Mouse (Mus musculus) gastrocnemius, postnatal 25 days (tissue): ENCODE measurements at regions not wholly inside any gene's neighbourhood (a gene's known extent, or its start where the extent isn't known, plus 50 kb on each side); places are given as distances from the start of the nearest gene placed in this dataset.

Experiments used
- DNase-seq: peaks from one replicate; pipeline ENCODE4 v3.0.0; 2022

GRCm38 (mm10) chr9:30021981-30022380 lies 59.0 kb upstream of the Ntm start:
- DNase-seq: no peak

- DNase-seq: no peak
Observed at GRCm38 (mm10) chr9:30025275-30025674, 62.3 kb upstream of the Ntm start.

GRCm38 (mm10) chr9:30026939-30027338 lies 64.0 kb upstream of the Ntm start:
- DNase-seq: no peak

GRCm38 (mm10) chr9:30040396-30040795 lies 77.5 kb upstream of the Ntm start:
- no peak for DNase-seq

DNA sequence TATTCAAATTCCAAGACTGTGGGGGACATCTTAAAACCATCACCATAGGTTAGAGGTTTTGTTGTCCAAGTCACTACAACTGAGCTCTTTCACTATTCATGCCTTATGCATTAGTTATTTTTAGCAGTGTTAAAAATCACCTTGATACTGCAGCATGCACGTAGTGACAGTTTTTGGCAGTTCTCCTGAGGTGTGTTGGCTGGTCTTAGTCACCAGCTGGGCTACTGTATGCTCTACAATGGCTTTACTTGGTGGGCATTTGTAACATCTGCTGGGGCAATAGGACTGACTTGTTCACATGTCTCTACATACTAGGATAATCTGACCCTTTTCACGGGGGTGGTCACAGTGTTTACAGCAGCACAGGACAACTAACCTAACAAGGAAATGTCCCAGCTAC lies 101.6 kb upstream of the Ntm start:
- DNase-seq: no peak

- no peak for DNase-seq
Observed at GRCm38 (mm10) chr9:30067980-30068379, 105.0 kb upstream of the Ntm start.

DNA sequence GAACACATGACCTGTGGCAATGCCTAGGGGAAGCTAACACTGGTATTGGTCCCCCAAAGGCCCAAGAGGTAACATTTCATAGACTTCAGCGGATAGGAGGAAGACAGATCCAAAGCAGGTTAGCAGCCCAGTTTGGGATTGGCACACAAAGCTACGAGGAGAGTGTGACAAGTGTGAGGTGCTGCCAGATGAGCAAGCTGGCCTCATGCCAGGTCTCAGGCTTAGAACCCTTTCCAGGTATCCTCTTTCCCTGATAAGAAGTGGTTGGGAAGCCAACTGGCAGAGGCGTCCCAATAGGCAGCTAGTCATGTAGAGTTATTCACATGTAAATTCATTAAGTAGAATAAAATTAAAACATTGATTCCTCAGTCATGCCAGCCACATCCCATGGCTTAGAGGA lies 112.3 kb upstream of the Ntm start:
- no peak for DNase-seq

GRCm38 (mm10) chr9:30076006-30076405 lies 113.1 kb upstream of the Ntm start:
- no peak for DNase-seq

DNA sequence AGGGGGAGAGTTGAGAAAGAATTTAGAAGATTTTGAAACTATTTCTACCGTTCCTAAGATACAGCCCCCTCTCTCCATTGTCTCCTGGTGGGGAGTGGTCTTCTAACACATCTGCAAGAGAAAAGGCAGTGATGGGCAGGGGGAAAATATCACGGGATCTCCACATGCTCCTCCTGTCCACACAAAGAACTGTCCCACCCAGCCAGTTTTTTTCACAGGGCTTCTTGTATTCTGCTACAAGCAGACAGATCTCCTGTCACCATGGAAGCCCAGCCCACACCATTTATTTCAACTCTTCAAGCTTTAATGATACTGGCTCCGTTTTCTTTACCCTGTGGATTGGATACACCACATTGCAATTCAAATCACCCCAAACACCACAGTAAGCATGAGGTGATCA lies 113.5 kb upstream of the Ntm start:
- DNase-seq: no peak

DNA sequence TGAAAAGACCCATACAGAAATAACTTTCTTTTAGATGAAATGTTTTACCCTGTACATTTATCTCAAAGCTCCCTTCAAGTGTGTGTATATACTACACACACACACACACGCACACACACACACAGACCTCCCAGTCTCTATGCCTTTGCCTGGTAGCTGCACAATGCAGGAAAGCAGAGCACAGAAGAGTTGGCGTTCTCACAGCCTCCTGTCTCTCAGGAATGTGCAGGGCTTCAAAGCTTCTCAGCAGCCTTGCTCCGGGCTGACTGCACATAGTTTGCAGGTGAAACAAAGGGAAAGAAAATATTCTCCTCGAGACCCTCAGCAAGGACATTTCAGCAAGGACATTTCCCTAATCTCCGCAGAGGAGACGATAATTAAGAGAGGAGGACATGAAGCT lies 139.0 kb upstream of the Ntm start:
- DNase-seq: no peak

- DNase-seq: no peak
Observed at GRCm38 (mm10) chr9:30122371-30122770, 159.4 kb upstream of the Ntm start.

- DNase-seq: no peak
Observed at GRCm38 (mm10) chr9:30129151-30129550, 166.2 kb upstream of the Ntm start.

GRCm38 (mm10) chr9:30131626-30132025 lies 168.7 kb upstream of the Ntm start:
- no peak for DNase-seq

DNA sequence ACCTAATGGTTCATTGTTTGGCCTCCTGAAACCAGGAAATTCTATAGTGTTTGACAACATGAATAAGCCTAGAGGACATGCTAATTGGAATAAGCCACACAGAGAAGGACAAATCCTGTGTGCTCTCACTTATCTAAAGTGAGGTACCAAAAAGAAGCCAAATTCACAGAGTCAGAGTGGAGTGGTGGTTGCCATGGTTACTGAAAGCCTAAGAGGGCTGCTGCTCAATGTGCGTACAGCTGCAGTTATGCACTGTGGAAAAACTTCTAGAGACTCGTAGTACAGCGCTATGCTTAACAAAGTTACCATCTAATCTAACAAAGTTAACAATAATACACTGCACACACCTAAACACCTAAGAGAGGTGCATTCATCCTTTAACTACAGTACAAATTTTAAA lies 171.4 kb upstream of the Ntm start:
- DNase-seq: no peak

- DNase-seq: peak; percentile 81
Observed at GRCm38 (mm10) chr9:30137611-30138287, 174.8 kb upstream of the Ntm start.

DNA sequence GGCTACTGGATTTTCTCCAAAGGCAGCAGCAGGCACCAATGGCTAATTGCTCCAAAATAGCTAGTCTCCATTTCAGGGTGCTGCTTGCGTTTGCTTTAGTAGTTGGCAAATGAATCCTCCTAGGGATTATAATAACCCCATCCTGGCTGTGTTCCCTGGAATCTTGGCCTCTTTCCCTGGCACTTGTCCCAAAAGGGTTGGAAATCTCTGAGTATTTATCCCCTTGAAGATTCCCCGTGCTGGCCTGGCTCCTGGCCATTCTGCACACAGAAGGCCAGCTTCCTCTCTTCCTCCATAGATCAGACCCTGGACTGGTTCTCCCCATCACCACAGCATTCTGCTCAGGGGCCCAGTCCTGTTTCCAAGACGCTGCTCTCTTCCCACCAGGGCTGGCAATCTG lies 177.2 kb upstream of the Ntm start:
- DNase-seq: peak; percentile 37

GRCm38 (mm10) chr9:30141186-30141585 lies 178.2 kb upstream of the Ntm start:
- no peak for DNase-seq

DNA sequence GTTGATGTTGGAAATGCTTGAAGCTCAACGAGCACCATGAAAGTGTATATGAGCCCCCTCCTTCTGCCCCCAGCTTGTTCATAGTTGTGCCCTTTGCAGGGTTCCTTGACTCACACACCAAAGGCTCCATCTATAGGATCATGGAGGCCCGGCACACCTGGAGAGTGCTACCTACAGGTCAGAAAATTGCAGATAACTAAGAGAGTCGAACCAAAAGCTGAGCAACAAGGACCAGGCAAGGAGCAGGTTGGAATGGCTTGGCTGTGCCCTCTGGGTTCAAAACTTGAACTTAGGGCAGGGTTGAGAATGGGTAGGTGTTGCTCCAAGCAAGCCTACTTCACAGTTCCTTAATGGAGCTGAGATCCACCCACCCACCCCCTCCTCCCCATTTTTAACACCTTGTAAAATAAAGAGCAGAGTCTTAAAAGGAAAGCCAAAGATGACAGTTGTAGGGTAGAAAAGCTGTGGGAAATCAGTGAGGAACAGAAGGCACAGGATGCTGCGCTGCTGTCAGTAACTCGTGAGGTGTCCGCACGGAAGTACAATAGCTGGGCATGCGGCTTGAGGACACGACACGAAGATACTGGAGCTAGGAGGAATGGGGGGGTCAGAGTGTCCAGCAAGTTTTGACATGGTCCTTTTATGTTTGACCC lies 180.0 kb upstream of the Ntm start:
- DNase-seq: no peak

- DNase-seq: peak; percentile 5
Observed at GRCm38 (mm10) chr9:30149481-30150468, 186.8 kb upstream of the Ntm start.

GRCm38 (mm10) chr9:30151173-30151572 lies 188.2 kb upstream of the Ntm start:
- DNase-seq: no peak

DNA sequence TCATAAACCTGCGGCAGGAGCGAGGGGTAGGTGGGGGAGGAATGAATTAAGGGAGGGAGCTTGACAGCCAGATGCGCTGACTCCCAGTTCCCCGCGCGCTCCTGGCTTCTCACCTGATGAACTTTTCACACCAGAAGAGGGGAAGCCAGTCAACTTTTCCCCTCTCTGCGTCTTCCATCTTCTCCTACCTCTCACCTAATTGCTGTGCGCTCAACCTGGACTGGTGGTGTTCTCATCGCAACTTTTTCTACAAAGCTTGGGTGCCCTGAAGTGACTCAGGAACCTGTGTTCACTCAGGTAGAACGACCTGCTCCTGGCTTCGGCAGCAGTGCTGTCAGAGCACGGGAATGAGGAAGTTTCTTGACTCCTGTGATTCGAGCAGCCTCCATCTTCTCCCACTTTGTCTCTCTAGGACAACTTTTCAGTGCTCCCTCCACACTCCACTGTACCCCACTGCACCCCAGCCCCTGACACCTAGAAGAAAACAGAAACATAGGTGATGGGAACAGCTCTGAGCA lies 203.4 kb upstream of the Ntm start:
- DNase-seq: no peak

- DNase-seq: no peak
Observed at GRCm38 (mm10) chr9:30167223-30167622, 204.3 kb upstream of the Ntm start.

- DNase-seq: no peak
Observed at GRCm38 (mm10) chr9:30174646-30175045, 211.7 kb upstream of the Ntm start.
